Mouse (Mus musculus): ENCODE measurements around the gene Ppp1r12b.

The Ppp1r12b gene

GRCm38 (mm10) chr1:134725276-134725675 lies 230.5 kb downstream of the Ppp1r12b start:
- DNase-seq (ENCODE audit: low spot score in 2 of 2), result no peak

- no peak for DNase-seq (ENCODE audit: low spot score in 2 of 2)
Measured at GRCm38 (mm10) chr1:134722891-134723290, 232.9 kb downstream of the Ppp1r12b start.

DNA sequence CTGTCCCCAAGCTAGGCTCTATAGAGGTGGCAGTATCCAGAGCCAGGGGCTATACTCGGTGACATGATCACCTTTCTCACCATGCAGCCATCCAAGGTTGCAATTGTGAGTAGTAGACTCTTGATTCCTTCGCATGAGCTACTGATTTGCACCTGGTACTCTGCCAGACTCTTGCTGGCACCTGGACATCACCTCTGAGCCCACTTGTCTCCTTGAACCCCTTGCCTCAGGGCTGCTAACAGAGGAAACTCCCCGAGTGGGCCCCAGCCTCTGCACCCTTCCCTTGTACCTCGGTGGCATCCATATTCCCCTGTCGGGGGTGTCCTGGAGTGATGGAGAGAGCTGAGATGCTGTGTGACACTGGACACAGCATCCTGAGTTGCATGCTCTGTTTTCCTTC lies 234.3 kb downstream of the Ppp1r12b start:
- DNase-seq (ENCODE audit: low spot score in 2 of 2), result no peak

GRCm38 (mm10) chr1:134719718-134720304 lies 235.9 kb downstream of the Ppp1r12b start:
- DNase-seq (ENCODE audit: low spot score in 2 of 2), result no peak

- no peak for DNase-seq (ENCODE audit: low spot score in 2 of 2)
Measured at GRCm38 (mm10) chr1:134715092-134715491, 240.7 kb downstream of the Ppp1r12b start.

DNA sequence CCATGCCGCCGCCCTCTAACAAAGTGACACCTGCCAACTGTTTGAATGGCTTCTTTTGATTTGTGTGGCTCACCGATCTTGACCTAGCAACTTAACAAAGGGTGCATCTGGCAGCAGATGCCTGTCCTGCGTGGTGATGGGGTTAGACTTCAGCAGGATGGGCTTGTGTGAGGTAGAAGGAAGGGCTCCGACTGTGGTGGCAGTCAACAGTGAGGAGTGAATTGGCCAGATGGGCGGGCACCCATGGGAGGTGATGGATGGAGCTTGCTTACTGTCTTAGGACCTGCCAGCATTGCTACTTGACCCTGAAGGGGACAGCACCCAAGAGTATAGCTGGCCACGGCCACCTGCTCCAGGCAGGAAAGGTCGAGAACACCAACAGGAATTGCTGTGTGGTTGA lies 241.6 kb downstream of the Ppp1r12b start:
- DNase-seq (ENCODE audit: low spot score in 2 of 2), result no peak

GRCm38 (mm10) chr1:134713421-134713969 lies 242.2 kb downstream of the Ppp1r12b start:
- no peak for DNase-seq (ENCODE audit: low spot score in 2 of 2)

GRCm38 (mm10) chr1:134712781-134713299 lies 242.9 kb downstream of the Ppp1r12b start:
- DNase-seq (ENCODE audit: low spot score in 2 of 2), result no peak

- no peak for DNase-seq (ENCODE audit: low spot score in 2 of 2)
Measured at GRCm38 (mm10) chr1:134711653-134712052, 244.1 kb downstream of the Ppp1r12b start.

GRCm38 (mm10) chr1:134711061-134711460 lies 244.7 kb downstream of the Ppp1r12b start:
- no peak for DNase-seq (ENCODE audit: low spot score in 2 of 2)

- no peak for DNase-seq (ENCODE audit: low spot score in 2 of 2)
Measured at GRCm38 (mm10) chr1:134709411-134710306, 246.1 kb downstream of the Ppp1r12b start.

DNA sequence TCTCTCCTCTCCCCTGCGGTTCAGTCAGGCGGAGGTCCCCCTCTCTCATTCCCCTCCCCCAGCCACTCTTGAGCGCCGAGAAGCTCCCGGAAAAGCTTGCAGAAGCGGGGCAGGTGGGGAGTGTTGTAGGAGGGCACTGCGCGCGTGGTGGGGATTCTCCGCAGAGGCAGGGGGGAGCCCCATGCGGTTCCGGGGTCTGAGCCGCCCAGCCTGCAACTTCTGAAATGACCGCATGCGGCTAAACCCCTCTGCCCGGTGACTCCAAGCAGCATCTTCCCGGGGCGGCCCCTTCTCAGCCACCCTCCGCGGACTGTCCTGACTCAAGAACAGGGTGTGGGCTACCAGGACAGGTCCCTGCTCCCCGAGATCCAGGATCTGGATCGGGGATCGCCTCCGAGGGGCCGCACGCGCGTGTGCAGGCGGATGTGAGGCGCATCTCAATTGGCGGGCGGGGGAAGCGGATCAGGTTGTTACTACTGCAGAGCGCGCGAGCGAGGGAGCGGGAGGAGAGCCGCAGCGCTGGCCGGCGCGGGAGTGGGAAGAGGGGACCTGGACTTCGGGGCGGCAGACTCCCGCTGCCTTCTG lies 246.8 kb downstream of the Ppp1r12b start:
- DNase-seq (ENCODE audit: low spot score in 2 of 2), result peak in 1 of 2 experiments; percentile 40

GRCm38 (mm10) chr1:134708274-134708673 lies 247.5 kb downstream of the Ppp1r12b start:
- no peak for DNase-seq (ENCODE audit: low spot score in 2 of 2)

DNA sequence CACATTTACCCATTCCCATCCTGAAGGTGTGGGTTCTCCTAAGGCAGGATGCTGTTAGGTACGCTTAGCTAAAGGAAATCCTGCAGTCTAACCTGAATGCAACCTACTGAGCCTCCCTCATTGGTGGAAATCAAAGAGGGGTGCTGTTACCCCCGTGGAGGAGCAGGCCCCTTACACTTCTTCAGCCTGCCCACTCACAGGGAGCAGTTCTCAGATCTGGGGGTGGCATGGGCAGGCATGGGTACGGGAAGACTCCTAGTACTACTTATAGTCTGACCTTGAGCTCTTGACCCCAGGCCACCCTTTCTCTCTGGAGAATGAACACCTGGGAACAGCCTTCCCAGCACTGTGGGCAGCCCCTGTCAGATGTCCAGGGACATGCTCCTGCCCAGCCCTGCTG lies 248.2 kb downstream of the Ppp1r12b start:
- no peak for DNase-seq (ENCODE audit: low spot score in 2 of 2)

DNA sequence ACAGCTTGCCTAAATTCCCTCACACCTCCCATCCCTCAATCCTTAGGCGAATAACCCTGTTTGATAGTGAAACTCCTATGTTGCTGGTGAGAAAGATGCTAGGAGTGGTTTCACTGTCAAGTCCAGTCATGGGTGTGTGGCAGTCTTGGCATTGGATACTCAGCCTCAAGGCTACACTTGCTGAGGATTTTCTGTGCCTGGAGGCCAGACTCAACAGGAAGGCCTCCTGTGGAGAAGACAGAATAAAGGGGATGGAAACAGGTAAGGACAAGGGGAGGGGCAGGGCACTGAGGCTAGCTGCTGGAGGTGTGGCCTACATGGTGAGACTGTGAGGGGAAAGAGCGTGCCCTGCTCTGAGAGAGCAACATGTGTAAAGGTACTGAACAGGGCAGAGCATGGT lies 249.2 kb downstream of the Ppp1r12b start:
- DNase-seq (ENCODE audit: low spot score in 2 of 2), result no peak
